Mouse (Mus musculus) thymus, adult 2 months (tissue): ENCODE measurements at regions not wholly inside any gene's neighbourhood (a gene's known extent, or its start where the extent isn't known, plus 50 kb on each side); places are given as distances from the start of the nearest gene placed in this dataset.

ENCODE experiments used
- CTCF ChIP-seq: fragments of 200-500 bp; IDR thresholded peaks from 2 replicates; pipeline ENCODE4 v1.5.1; 2012; ENCODE audit warnings: mild to moderate bottlenecking, control low read depth, low read length, moderate library complexity, borderline replicate concordance; ENCODE audit not compliant: control insufficient read depth, poor library complexity, insufficient read depth; ENCODE audit errors: extremely low read depth
- POLR2A ChIP-seq: fragments of 200-500 bp; IDR thresholded peaks from 2 replicates; pipeline ENCODE4 v1.6.1; 2012; ENCODE audit warnings: mild to moderate bottlenecking, low read length, control low read depth, moderate library complexity; ENCODE audit not compliant: control insufficient read depth, poor library complexity, insufficient read depth; ENCODE audit errors: extremely low read depth

GRCm38 (mm10) chr8:126819261-126819660 is 126.4 kb downstream of the Tomm20 start:
- TF ChIP-seq CTCF (no peak), POLR2A (no peak)
